Mouse (Mus musculus) megakaryocyte-erythroid progenitor cell, adult 5 weeks (primary cell): ENCODE results near the gene Cutal. TPM values are rescaled to one million over a fixed set of nuclear protein-coding genes. Genes with fewer than 3 reads are reported as not detected.

Experiments used
- polyA plus RNA-seq: library from polyadenylated mRNA; stranded (reverse); fragments of >175 nt; gene quantifications from 2 replicates; pipeline ENCODE4 v1.2.3, GENCODE M21; 2012

Gene Cutal
- 0.02 TPM in 1 of 2 replicates, not detected in the other for polyA plus RNA-seq

GRCm38 (mm10) chr2:34874271-34874670, at the start of gene Cutal:
TSS of gene Cutal (plus strand) at chr2:34874396.

GRCm38 (mm10) chr2:34825827-34826459, 48.3 kb upstream of the Cutal start, which contains the start of gene Fbxw2:
TSS of gene Fbxw2 (minus strand) at chr2:34826311.

GRCm38 (mm10) chr2:34832766-34833457, 41.3 kb upstream of the Cutal start, which contains the start of gene Gm34653:
TSS of gene Gm34653 (plus strand) at chr2:34833007.

GRCm38 (mm10) chr2:34874816-34875345, 685 bp downstream of the Cutal start, which contains the start of gene Psmd5:
TSS of gene Psmd5 (minus strand) at chr2:34874968.

GRCm38 (mm10) chr2:34913218-34914068, 39.2 kb downstream of the Cutal start, which contains the start of gene Phf19:
TSS of gene Phf19 (minus strand) at chr2:34914026.

Other genes with a start within 250 kb of the Cutal start
- gene Gapvd1, start 119.2 kb upstream of the Cutal start, polyA plus RNA-seq = 18.1 and 21.0 TPM in 2 replicates
- 356 and 397 TPM in 2 replicates for gene Hspa5, start 102.4 kb upstream of the Cutal start, polyA plus RNA-seq
- gene Rabepk, start 74.5 kb upstream of the Cutal start, polyA plus RNA-seq = 9.7 and 13.2 TPM in 2 replicates
- gene Fbxw2, start 48.1 kb upstream of the Cutal start, polyA plus RNA-seq = 29.8 and 34.2 TPM in 2 replicates
- gene Gm34653, start 41.4 kb upstream of the Cutal start, polyA plus RNA-seq = not detected in 2 replicates
- 5.7 and 5.9 TPM in 2 replicates for gene Psmd5, start 572 bp downstream of the Cutal start, polyA plus RNA-seq
- gene Phf19, start 39.6 kb downstream of the Cutal start, polyA plus RNA-seq = 14.0 and 15.3 TPM in 2 replicates
- gene Traf1, start 87.4 kb downstream of the Cutal start, polyA plus RNA-seq = 1.8 and 2.4 TPM in 2 replicates
- gene Hc, start 187.0 kb downstream of the Cutal start, polyA plus RNA-seq = not detected in 2 replicates
- gene AI182371, start 227.1 kb downstream of the Cutal start, polyA plus RNA-seq = 0.06 TPM in 1 of 2 replicates, not detected in the other
- gene Cntrl, start 235.1 kb downstream of the Cutal start, polyA plus RNA-seq = 16.9 and 31.9 TPM in 2 replicates